Mouse (Mus musculus) B cell, adult 2 months (primary cell): Measurements from ENCODE around the gene Fdxacb1.
A peak's percentile ranks its signal among the peaks of the same experiment; 100 is the strongest.

Experiments
- DNase-seq, 2 experiments: peaks; one replicate each; pipeline ENCODE4 v3.0.0; 2022

Fdxacb1 gene

DNA sequence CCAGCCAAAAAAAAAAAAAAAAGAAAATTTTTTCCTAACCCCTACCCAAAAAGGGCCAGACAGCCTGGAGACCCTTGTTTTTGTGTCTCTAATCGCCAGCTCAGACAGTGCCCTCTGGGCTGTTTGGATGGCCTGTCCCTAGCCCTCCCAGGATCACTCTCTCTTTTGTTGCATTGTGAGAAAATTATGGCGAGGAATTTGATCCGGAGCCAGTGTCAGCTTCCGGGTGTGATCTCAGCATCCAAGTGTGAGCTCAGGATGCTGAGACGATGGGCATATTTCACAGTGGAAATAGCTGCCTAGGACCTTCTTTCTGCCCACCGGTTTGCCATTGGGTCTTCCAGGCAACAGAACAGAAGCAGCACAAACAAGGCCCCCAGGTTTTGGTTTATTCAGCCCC, 17.3 kb upstream of the Fdxacb1 start:
- no peak for DNase-seq

DNA sequence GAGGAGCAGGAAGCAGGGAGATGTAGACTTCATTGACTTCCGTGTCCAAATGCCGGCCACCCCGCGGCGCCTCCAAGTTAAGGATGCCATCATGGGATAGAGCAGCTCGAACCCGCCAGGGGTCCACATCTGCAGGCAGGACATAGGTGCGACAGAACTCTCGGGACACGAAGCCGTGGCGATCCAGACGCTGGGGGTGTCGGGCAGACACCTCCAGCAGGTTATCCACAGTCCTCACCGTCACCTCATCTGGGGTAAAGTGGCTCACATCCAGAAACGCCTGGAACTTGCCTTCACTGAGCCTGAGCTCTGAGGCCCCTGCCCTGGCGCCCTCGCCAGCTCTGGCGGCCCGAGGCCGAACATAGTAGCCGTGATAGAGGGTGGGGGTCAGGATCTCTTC, 16.7 kb upstream of the Fdxacb1 start, which contains the start of gene Cryab:
Gene Cryab (plus strand): TSS at position 3 of the 400 bp plus-strand sequence.
- no peak for DNase-seq

DNA sequence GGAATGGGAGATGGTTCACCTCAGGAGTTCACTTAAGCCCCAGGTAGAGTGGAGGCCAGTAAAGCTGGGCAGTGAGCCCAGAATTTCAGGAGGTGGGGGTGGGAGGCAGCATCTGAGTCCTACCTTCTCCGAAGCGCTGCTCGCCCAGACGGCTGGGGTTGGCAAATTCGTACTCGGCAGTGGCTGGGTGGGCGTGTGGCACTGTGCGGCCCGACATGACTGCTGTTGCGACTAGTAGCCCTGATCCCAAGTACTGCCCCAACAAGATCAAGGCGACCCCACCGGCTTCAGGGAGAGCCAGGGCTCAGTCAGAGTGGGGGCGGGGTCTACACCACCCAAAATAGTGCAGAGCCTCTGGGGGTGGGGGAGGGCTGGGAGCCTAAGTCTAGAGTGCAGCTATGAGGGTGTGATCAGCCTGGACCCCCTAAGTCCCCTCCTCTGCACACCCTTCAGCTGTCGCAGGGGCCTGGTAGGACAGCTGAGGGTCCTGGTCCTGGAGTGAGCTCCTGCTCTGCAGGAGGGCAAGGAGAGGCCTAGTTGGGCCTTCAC, 15.9 kb upstream of the Fdxacb1 start, which contains the start of gene Hspb2:
Gene Hspb2 (minus strand): TSS at position 301 of the 549 bp plus-strand sequence.
- no peak for DNase-seq

GRCm38 (mm10) chr9:50752784-50753615, 15.0 kb upstream of the Fdxacb1 start:
- no peak for DNase-seq

- DNase-seq, result no peak
These were observed 14.1 kb upstream of the Fdxacb1 start for GRCm38 (mm10) chr9:50753947-50754346.

GRCm38 (mm10) chr9:50756711-50757110, 11.3 kb upstream of the Fdxacb1 start:
- DNase-seq, result no peak

DNA sequence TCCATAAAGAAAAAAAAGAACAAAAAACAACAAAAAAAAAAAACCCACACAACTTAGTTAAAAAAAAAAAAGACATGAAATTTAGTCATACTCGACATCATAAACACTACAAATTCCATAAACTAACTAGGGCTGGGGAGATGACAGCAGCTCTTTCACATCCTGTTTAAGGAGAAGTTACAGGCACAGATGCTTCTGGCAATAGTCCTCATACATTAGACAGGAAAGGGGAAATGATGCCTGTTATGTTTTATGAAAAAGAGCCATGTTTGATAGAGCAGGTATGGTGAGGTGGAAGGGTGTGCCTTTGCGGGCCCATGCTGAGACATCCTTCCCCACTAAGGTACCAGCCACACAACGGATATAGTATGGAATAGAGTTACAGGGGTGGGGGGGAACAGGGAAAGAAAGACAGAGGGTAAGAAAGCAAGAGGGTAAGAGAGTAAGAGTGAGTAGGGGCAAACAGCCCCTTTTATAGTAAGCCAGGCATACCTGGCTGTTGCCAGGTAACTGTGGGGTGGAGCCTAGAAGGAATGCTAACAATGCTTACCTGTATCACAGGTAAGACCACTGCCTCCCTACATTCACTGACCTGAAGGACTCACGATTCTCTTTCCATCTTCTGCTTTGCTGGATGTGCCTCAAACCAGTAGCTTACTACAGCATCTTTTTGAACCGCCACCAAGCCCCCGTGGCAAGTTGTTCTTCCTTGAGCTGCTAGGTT, 6.4 kb upstream of the Fdxacb1 start:
- no peak for DNase-seq

GRCm38 (mm10) chr9:50763331-50763730, 4.7 kb upstream of the Fdxacb1 start:
- peak; percentile 32 to 51 for DNase-seq

GRCm38 (mm10) chr9:50767531-50768106, 417 bp upstream of the Fdxacb1 start:
- DNase-seq, result no peak

- DNase-seq, result no peak
These were observed 2.0 kb downstream of the Fdxacb1 start for GRCm38 (mm10) chr9:50770011-50770410.

DNA sequence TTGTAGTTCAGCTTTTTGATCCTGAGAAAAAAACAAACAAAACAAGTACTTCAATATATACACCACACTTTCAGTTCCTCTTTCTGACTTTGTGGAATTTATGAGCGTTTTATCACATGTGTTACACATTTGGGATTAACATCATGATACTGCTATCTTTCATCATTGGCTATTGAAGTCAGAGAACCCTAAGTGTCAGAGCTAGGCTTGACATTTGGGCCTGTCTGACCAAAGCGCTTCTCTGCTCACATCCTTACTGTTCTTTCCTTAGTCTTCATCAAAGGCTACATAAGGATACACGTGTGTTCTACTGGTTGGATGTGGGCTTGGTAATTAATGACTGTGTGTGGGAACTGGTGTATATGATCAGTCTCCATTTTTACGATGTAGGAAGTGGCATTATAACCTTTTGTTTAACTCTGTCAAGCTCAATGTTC, 6.0 kb downstream of the Fdxacb1 start:
- DNase-seq, result peak; percentile 50 to 55

DNA sequence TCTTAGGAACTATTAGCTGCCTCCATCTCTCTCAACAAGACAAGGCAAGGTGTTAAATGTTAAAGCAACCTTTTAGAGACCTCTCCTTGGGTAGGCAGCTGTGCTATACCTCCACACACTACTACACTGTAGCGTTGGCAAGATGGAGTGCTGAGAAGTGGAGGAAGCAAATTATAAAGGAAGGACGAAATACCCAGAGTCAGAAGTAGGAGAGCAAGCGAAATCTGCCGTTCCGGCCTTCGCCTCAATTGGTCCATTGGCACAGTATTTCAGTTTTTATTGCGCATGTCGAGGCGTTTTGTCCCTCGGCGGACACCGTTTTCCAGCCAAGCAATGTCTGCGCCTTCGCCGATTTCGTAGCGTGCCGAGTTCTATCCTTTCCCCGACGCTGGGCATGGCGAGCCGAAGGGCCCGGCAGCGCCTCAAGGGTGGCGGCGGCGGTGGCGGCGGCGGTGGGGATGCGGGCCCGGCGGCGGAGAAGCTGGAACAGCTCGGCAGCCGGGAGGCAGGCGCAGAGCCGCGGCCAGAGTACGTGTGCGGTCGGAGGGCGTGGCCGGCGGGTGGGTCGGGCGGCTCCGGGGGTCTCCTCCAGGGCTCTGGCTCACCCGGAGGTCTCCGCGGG, 7.1 kb downstream of the Fdxacb1 start, which contains the start of the genes Alg9 and 1110032A03Rik:
Gene Alg9 (plus strand): TSS at position 29 of the 622 bp plus-strand sequence.
Gene 1110032A03Rik (minus strand): TSS at position 530 of the 622 bp plus-strand sequence.
- DNase-seq, result peak; percentile 80 to 81

DNA sequence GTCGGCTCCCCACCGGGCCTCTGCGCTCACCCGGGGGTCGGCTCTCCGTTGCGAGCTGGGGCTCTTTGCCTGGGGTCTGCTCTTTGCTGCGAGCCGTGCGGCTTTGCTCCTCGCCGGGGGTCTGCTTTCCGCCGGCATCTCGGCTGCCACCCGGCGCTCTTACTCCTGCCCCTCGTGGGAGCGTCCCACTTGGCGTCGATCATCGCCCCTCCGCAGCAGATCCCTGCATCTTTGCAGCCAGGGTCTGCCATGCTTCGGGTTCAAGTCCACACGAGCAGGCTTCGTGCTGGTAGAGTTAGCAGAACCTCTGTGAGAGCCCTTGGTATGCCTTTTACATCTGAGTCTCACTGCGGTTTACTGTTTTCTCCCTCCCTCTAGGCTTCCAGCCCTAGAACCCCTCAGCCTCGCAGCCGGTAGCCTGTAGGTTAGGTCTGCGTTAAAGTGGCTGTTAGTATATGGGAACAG, 7.7 kb downstream of the Fdxacb1 start:
- peak in 1 of 2 experiments; percentile 32 for DNase-seq

GRCm38 (mm10) chr9:50776162-50776760, 8.2 kb downstream of the Fdxacb1 start:
- no peak for DNase-seq

DNA sequence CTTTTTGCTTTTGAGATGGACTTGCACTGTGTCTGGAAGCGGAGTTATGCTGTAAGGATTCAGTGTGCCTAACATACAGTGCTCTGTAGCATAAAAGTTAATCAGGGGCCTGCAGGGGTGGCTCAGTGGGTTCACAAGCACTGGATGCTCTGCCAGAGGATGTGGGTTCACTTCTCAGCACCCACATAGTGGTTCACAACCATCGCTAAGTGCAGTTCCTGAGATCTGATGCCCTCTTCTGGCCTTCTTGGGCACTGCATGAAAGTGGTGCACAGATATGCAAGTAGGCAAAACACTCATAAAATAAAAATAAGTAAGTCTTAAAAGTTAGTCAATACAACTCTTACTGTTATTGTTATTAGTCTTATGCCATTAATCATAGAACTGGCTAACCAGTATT, 14.1 kb downstream of the Fdxacb1 start:
- DNase-seq, result peak; percentile 69 to 73

- DNase-seq, result no peak
These were observed 27.2 kb downstream of the Fdxacb1 start for GRCm38 (mm10) chr9:50795266-50795665.

GRCm38 (mm10) chr9:50796776-50797175, 28.7 kb downstream of the Fdxacb1 start:
- no peak for DNase-seq

DNA sequence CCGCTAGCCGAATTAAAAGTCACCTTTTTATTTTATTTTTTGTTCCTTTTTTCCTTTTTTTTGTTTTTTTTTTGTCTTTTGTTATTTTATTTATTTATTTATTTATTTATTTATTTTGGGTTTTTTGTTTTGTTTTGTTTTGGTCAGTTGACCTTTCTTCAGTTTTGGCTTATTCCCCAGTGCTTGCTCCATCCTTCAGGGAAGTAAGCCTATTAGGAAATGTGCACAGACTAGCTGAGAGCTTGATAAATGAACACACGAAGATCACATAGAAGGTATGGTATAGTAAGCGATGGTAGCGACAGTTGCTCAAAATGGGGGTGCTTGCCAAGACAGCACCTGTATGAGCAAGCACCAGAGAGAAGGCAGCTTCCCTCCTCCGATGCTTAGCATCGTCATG, 29.6 kb downstream of the Fdxacb1 start:
- DNase-seq, result no peak

- DNase-seq, result no peak
These were observed 30.3 kb downstream of the Fdxacb1 start for GRCm38 (mm10) chr9:50798368-50798767.

- peak; percentile 66 to 69 for DNase-seq
These were observed 32.9 kb downstream of the Fdxacb1 start for GRCm38 (mm10) chr9:50800985-50801384.

DNA sequence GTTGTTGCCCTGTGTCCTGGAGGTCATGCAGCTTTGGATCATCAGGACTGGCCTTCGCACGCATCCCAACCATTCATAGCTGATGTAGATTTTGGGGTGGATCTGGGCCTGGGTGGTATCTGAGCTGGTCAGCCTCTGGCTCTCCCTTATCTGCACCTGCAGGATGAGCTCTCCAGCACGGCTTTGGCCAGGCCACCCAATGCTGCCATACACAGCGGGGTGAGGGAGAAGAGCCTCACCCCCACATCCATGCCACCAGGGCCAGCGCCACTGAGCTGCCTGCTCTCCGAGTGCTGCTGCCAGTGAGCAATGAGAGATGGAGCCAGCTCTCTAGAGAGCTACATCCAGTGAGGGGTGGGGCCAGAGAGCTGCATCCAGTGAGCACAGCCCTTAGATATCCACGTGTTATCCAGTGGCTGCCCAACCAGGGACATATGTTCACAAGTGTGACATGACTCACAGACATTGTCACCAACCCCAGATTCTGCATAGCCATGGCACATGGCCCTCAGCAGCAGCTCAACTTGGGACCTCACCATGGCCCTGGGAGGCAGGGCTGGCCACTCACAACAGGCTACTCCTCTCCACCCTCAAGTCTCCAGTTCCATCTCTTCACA, 35.1 kb downstream of the Fdxacb1 start:
- no peak for DNase-seq
